Comparison of ENCODE assay signal across 23 mouse cellular contexts in the genomic region with DNA sequence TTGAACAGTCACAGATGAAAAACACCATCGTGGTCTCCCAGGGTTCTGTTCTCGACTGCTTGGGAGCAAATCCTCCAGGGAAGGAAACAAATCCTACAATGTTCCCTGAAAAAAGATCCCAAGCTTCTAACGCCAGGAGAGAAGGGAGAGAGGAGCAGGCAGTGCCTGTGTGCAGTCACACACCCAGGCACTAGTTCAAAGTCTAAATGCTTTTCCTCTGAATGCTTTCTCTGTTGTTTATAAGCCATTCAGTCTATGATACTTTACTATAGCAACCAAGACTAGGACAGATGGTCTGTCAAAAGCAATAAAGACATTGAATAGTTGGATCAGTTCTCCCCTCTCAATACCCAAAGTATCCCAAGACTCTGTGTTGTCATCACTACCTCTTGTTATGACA. TPM values are rescaled to one million over a fixed set of nuclear protein-coding genes. Genes with fewer than 3 reads are reported as not detected.
"Had no signal": no experiment of that assay in that cellular context is flagged by ENCODE, and none has a peak within 500 bp of the region (broad histone marks: within the 10 kb centered on the region; RNA-seq: fewer than 3 reads in every experiment).

No protein-coding gene starts in this region.

- H3K9me3 ChIP-seq: kidney, embryonic 15.5 days; limb, embryonic 15.5 days; midbrain, embryonic 12.5 days; midbrain, embryonic 15.5 days; neural tube, embryonic 15.5 days; stomach, embryonic 15.5 days had no signal

- H3K27ac ChIP-seq: kidney, embryonic 15.5 days; limb, embryonic 12.5 days; limb, embryonic 15.5 days; liver, embryonic 14.5 days; macrophage; midbrain, embryonic 12.5 days; midbrain, embryonic 15.5 days; neural tube, embryonic 12.5 days; neural tube, embryonic 15.5 days; stomach, embryonic 15.5 days had no signal

- DNase-seq: kidney, adult 18-20 months; kidney, postnatal 14 days; left cerebral cortex, postnatal 4 days; liver, postnatal 0 days; lung, embryonic 14.5 days; right cerebral cortex, adult 18-20 months; right cerebral cortex, postnatal 25 days; spleen, adult 18-20 months; thymus, postnatal 25 days had no signal

- H3K27me3 ChIP-seq: kidney, embryonic 15.5 days; limb, embryonic 12.5 days; limb, embryonic 15.5 days; midbrain, embryonic 12.5 days; midbrain, embryonic 15.5 days; neural tube, embryonic 12.5 days; neural tube, embryonic 15.5 days; stomach, embryonic 15.5 days had no signal

- H3K36me3 ChIP-seq: kidney, embryonic 15.5 days; limb, embryonic 12.5 days; limb, embryonic 15.5 days; midbrain, embryonic 12.5 days; midbrain, embryonic 15.5 days; neural tube, embryonic 12.5 days; neural tube, embryonic 15.5 days; stomach, embryonic 15.5 days had no signal

- H3K4me3 ChIP-seq: kidney, embryonic 15.5 days; limb, embryonic 12.5 days; limb, embryonic 15.5 days; midbrain, embryonic 12.5 days; midbrain, embryonic 15.5 days; neural tube, embryonic 12.5 days; neural tube, embryonic 15.5 days; stomach, embryonic 15.5 days had no signal

- H3K4me1 ChIP-seq: kidney, embryonic 15.5 days; limb, embryonic 12.5 days; limb, embryonic 15.5 days; midbrain, embryonic 12.5 days; midbrain, embryonic 15.5 days; neural tube, embryonic 12.5 days; neural tube, embryonic 15.5 days; stomach, embryonic 15.5 days had no signal

RNA-seq across cellular contexts. Expression of a gene that starts 15.1 kb away (rescaled TPM):
- polyA plus RNA-seq: liver, embryonic 14.5 days; liver, postnatal 0 days; macrophage had no signal

RNA-seq across cellular contexts. Expression of a gene that starts 16.8 kb away (rescaled TPM):
- polyA plus RNA-seq: kidney, embryonic 15.5 days; large intestine, adult 2 months; limb, embryonic 12.5 days; limb, embryonic 15.5 days; liver, embryonic 11.5 days; liver, embryonic 14.5 days; liver, postnatal 0 days; lung, embryonic 14.5 days; lung, postnatal 0 days; macrophage; midbrain, embryonic 12.5 days; midbrain, embryonic 15.5 days; neural tube, embryonic 12.5 days; neural tube, embryonic 15.5 days; stomach, embryonic 15.5 days; thymus, postnatal 0 days had no signal
